Comparison of ENCODE assay signal across 24 mouse cellular contexts in genomic region chr5:90512288-90512955, GRCm38 (mm10). TPM values are rescaled to one million over a fixed set of nuclear protein-coding genes. Genes with fewer than 3 reads are reported as not detected.
DNase-seq lines count a peak whose midpoint lies in the region; ATAC-seq and TF ChIP-seq lines count a peak whose summit lies in the region.
"Had no signal": no experiment of that assay in that cellular context is flagged by ENCODE, and none has a peak within 500 bp of the region (broad histone marks: within the 10 kb centered on the region; RNA-seq: fewer than 3 reads in every experiment).

No protein-coding gene starts in this region.

- no peak; the same call in 1 of the 2 replicates for TF ChIP-seq RAD21 in CH12.LX (IDR thresholded peaks at IDR 0.05; ENCODE audit: low read depth, low read length)

- no peak overlapping the region for H3K4me2 ChIP-seq in CH12.LX (ENCODE audit: insufficient read depth, low read depth, poor library complexity, severe bottlenecking)
- H3K4me2 ChIP-seq in forebrain, postnatal 0 days (ENCODE audit: low read depth) = no peak overlapping the region
- H3K4me2 ChIP-seq: embryonic facial prominence, embryonic 15.5 days; hindbrain, embryonic 14.5 days; limb, embryonic 12.5 days; midbrain, embryonic 15.5 days had no signal

- peak in 1 of 2 experiments; percentile 39; a peak in 2 of 4 replicates for TF ChIP-seq CTCF in CH12.LX (conservative IDR thresholded peaks at IDR 0.05 in 1 of 2, IDR thresholded peaks at IDR 0.05 in 1 of 2; ENCODE audit: low read depth in 2 of 2, low read length in 2 of 2)
- TF ChIP-seq CTCF in forebrain, postnatal 0 days (IDR thresholded peaks at IDR 0.05; ENCODE audit: low read depth) = no peak

- no peaks in the 10 kb centered on the region for H3K9me3 ChIP-seq in CH12.LX (replicated peaks; ENCODE audit: low read length)
- no peaks in the 10 kb centered on the region for H3K9me3 ChIP-seq in forebrain, postnatal 0 days (ENCODE audit: low read length)
- H3K9me3 ChIP-seq: embryonic facial prominence, embryonic 15.5 days; heart, embryonic 10.5 days; limb, embryonic 12.5 days; midbrain, embryonic 15.5 days had no signal

- H3K27me3 ChIP-seq in CH12.LX (replicated peaks) = no peaks in the 10 kb centered on the region
- no peaks in the 10 kb centered on the region for H3K27me3 ChIP-seq in forebrain, postnatal 0 days (ENCODE audit: insufficient read depth, low read length)
- H3K27me3 ChIP-seq: embryonic facial prominence, embryonic 15.5 days; limb, embryonic 12.5 days; midbrain, embryonic 15.5 days had no signal

- no peaks in the 10 kb centered on the region for H3K79me2 ChIP-seq in CH12.LX (replicated peaks; ENCODE audit: control insufficient read depth, extremely low read depth, insufficient read depth, poor library complexity, severe bottlenecking)

- peaks cover under 1 to 5% of the 10 kb centered on the region in 2 experiments for H3K36me3 ChIP-seq in CH12.LX (replicated peaks in 1 of 2; ENCODE audit: control insufficient read depth in 1 of 2, insufficient read depth in 1 of 2, low read length in 1 of 2)
- no peaks in the 10 kb centered on the region for H3K36me3 ChIP-seq in forebrain, postnatal 0 days (ENCODE audit: insufficient read depth)
- H3K36me3 ChIP-seq: embryonic facial prominence, embryonic 15.5 days; heart, embryonic 10.5 days; limb, embryonic 12.5 days; midbrain, embryonic 15.5 days had no signal

- H3K9ac ChIP-seq in CH12.LX (ENCODE audit: insufficient read depth, low read depth) = no peak overlapping the region
- H3K9ac ChIP-seq in forebrain, postnatal 0 days = no peak overlapping the region
- H3K9ac ChIP-seq: embryonic facial prominence, embryonic 15.5 days; hindbrain, embryonic 14.5 days; limb, embryonic 12.5 days; midbrain, embryonic 15.5 days had no signal

- WGBS in forebrain, postnatal 0 days = 85% methylated on average over 6 of the region's 6 CpGs

- no peak for TF ChIP-seq EP300 in CH12.LX (IDR thresholded peaks at IDR 0.05; ENCODE audit: low read length)

- DNase-seq in layer of hippocampus, adult 11-12 months (ENCODE audit: low spot score) = peak; percentile 38
- DNase-seq in layer of hippocampus, postnatal 25 days (ENCODE audit: extremely low spot score in 1 of 2, low spot score in 1 of 2) = no peak
- DNase-seq in 3T3-L1 (ENCODE audit: low read depth, low spot score) (peak; percentile 41), CH12.LX (ENCODE audit: extremely low read depth) (peak; percentile 13)
- DNase-seq in kidney, postnatal 36 days = peak; percentile 54 to 73
- DNase-seq in forebrain, postnatal 0 days = no peak
- no peak for DNase-seq in thymus, adult 18-20 months
- DNase-seq: cerebellum, postnatal 10 days; embryo, embryonic 11 days; gastrocnemius, postnatal 36 days; lung, adult 2 months; thymus, adult 2 months had no signal

- H3K4me1 ChIP-seq in CH12.LX (ENCODE audit: control insufficient read depth in 1 of 2, insufficient read depth in 2 of 2) = no peaks in the 10 kb centered on the region
- H3K4me1 ChIP-seq in forebrain, postnatal 0 days (ENCODE audit: insufficient read depth) = no peaks in the 10 kb centered on the region
- H3K4me1 ChIP-seq: embryonic facial prominence, embryonic 15.5 days; heart, embryonic 10.5 days; limb, embryonic 12.5 days; midbrain, embryonic 15.5 days had no signal

- no peak overlapping the region for H3K27ac ChIP-seq in CH12.LX (ENCODE audit: insufficient read depth, low read depth)
- no peak overlapping the region for H3K27ac ChIP-seq in forebrain, postnatal 0 days (ENCODE audit: low read depth, low read length)
- H3K27ac ChIP-seq: embryonic facial prominence, embryonic 15.5 days; heart, embryonic 10.5 days; hindbrain, embryonic 14.5 days; left cerebral cortex, adult 2 months; limb, embryonic 12.5 days; midbrain, embryonic 15.5 days had no signal

- in situ Hi-C loops in CH12.LX (cut with MboI; ENCODE audit: low pct_ligation_motif_present, low pct_unique_long_range_greater_than_20kb, low sequenced_read_pairs) = no loop called here

- H3K4me3 ChIP-seq in CH12.LX (replicated peaks in 1 of 3; ENCODE audit: low read depth in 2 of 3, low read length in 2 of 3, poor library complexity in 1 of 3) = no peak overlapping the region
- no peak overlapping the region for H3K4me3 ChIP-seq in forebrain, postnatal 0 days (ENCODE audit: low read depth, low read length)
- H3K4me3 ChIP-seq: embryonic facial prominence, embryonic 15.5 days; heart, embryonic 10.5 days; left cerebral cortex, adult 2 months; limb, embryonic 12.5 days; midbrain, embryonic 15.5 days had no signal

- no peak for ATAC-seq in forebrain, postnatal 0 days
- ATAC-seq: CD4-positive, CD25-positive, alpha-beta regulatory T cell, adult 4 months; intestine, embryonic 16.5 days; midbrain, embryonic 15.5 days had no signal

- dilution Hi-C loops in CH12.LX (cut with MboI; ENCODE audit: extremely low pct_ligation_motif_present, extremely low pct_unique_long_range_greater_than_20kb, low sequenced_read_pairs) = no loop called here

- TF ChIP-seq POLR2A in CH12.LX (IDR thresholded peaks at IDR 0.05; ENCODE audit: low read depth, low read length) = no peak

TF ChIP-seq in CH12.LX, 34 proteins besides CTCF, POLR2A, EP300 and RAD21:
- TF ChIP-seq JUN (IDR thresholded peaks at IDR 0.05; ENCODE audit: insufficient read depth, low read depth, low read length) (no peak), USF2 (conservative IDR thresholded peaks at IDR 0.05; ENCODE audit: low read depth, low read length) (no peak), CHD2 (IDR thresholded peaks at IDR 0.05; ENCODE audit: low read length) (no peak)

RNA-seq across cellular contexts. Expression of gene Afm, which starts 6.3 kb away (rescaled TPM):
- not detected for total RNA-seq in layer of hippocampus, postnatal 25 days (2021)
- total RNA-seq in CH12.LX (2012; rRNA removed) = not detected in 2 replicates
- not detected in 2 replicates for total RNA-seq in CH12.LX (2014; rRNA removed)
- not detected in 2 replicates for polyA plus RNA-seq in CH12.LX (2012; ENCODE audit: insufficient read length, low read depth)
- total RNA-seq in forebrain, postnatal 0 days (2014; rRNA removed) = not detected in 2 replicates
- polyA plus RNA-seq in forebrain, postnatal 0 days (2015; fragmentation: Nextera tagmentation; extraction: Ambion mirVana) = not detected in 2 replicates
- total RNA-seq: gastrocnemius, postnatal 36 days; heart, postnatal 25 days; left cerebral cortex, adult 2 months; MEL; neutrophil, adult 5-6 weeks had no signal
- polyA plus RNA-seq: CD4-positive, CD25-positive, alpha-beta regulatory T cell, adult 4 months; embryonic facial prominence, embryonic 15.5 days; forebrain, embryonic 11.5 days; hindbrain, embryonic 14.5 days; limb, embryonic 12.5 days; lung, adult 2 months; midbrain, embryonic 15.5 days; thymus, adult 2 months had no signal

RNA-seq across cellular contexts. Expression of gene Afp, which starts 21.9 kb away (rescaled TPM):
- total RNA-seq in layer of hippocampus, postnatal 25 days (2021) = not detected
- total RNA-seq in CH12.LX (2012; rRNA removed) (15.9 and 25.8 TPM in 2 replicates), CH12.LX (2014; rRNA removed) (12.5 and 12.8 TPM in 2 replicates)
- polyA plus RNA-seq in CH12.LX (2012; ENCODE audit: insufficient read length, low read depth) = 18.2 and 19.8 TPM in 2 replicates
- total RNA-seq in forebrain, postnatal 0 days (2014; rRNA removed) = not detected in 2 replicates
- 0.11 and 0.17 TPM in 2 replicates for polyA plus RNA-seq in forebrain, postnatal 0 days (2015; fragmentation: Nextera tagmentation; extraction: Ambion mirVana)
- total RNA-seq: gastrocnemius, postnatal 36 days; heart, postnatal 25 days had no signal

RNA-seq across cellular contexts. Expression of gene 5830473C10Rik, which starts 48.5 kb away (rescaled TPM):
- not detected for total RNA-seq in layer of hippocampus, postnatal 25 days (2021)
- total RNA-seq in CH12.LX (2012; rRNA removed) (1.6 and 2.0 TPM in 2 replicates), CH12.LX (2014; rRNA removed) (0.69 and 0.83 TPM in 2 replicates)
- polyA plus RNA-seq in CH12.LX (2012; ENCODE audit: insufficient read length, low read depth) = 3.8 and 4.5 TPM in 2 replicates
- 0.10 and 0.69 TPM in 2 replicates for total RNA-seq in forebrain, postnatal 0 days (2014; rRNA removed)
- polyA plus RNA-seq in forebrain, postnatal 0 days (2015; fragmentation: Nextera tagmentation; extraction: Ambion mirVana) = 0.28 and 0.29 TPM in 2 replicates
- total RNA-seq: gastrocnemius, postnatal 36 days; heart, postnatal 25 days; neutrophil, adult 5-6 weeks had no signal
- polyA plus RNA-seq: embryonic facial prominence, embryonic 15.5 days; forebrain, embryonic 11.5 days; limb, embryonic 12.5 days; lung, adult 2 months; thymus, adult 2 months had no signal

RNA-seq across cellular contexts. Expression of gene Alb, which starts 51.7 kb away (rescaled TPM):
- total RNA-seq in layer of hippocampus, postnatal 25 days (2021) = not detected
- total RNA-seq in CH12.LX (2012; rRNA removed) (not detected in 2 replicates), CH12.LX (2014; rRNA removed) (0.40 TPM in 1 of 2 replicates, not detected in the other)
- polyA plus RNA-seq in CH12.LX (2012; ENCODE audit: insufficient read length, low read depth) = not detected in 2 replicates
- not detected in 2 replicates for total RNA-seq in forebrain, postnatal 0 days (2014; rRNA removed)
- not detected in 2 replicates for polyA plus RNA-seq in forebrain, postnatal 0 days (2015; fragmentation: Nextera tagmentation; extraction: Ambion mirVana)
- total RNA-seq: heart, postnatal 25 days; left cerebral cortex, adult 2 months; MEL; neutrophil, adult 5-6 weeks had no signal
- polyA plus RNA-seq: CD4-positive, CD25-positive, alpha-beta regulatory T cell, adult 4 months; forebrain, embryonic 11.5 days; hindbrain, embryonic 14.5 days had no signal

Comparison
In these comparisons a context has a peak if more than half of its experiments do, and no peak if none do; other contexts are left out.
1. DNase-seq: peak in layer of hippocampus, adult 11-12 months (single experiment), 3T3-L1 (single experiment), CH12.LX (single experiment) and kidney, postnatal 36 days (2 of 2); none in layer of hippocampus, postnatal 25 days (0 of 2), forebrain, postnatal 0 days (single experiment) and thymus, adult 18-20 months (0 of 2).
2. RNA of gene Afp, which starts 21.9 kb away (total RNA-seq): 12.5 to 25.8 TPM in CH12.LX; not detected in forebrain, postnatal 0 days and not detected in layer of hippocampus, postnatal 25 days; every median in the first group is over 10 times any median in the second.